Mouse (Mus musculus): ENCODE results near the gene Fbxo40. TPM values are rescaled to one million over a fixed set of nuclear protein-coding genes. Genes with fewer than 3 reads are reported as not detected.

Fbxo40 gene
- polyA plus RNA-seq, 1 experiment from 2014 or later: not detected

DNA sequence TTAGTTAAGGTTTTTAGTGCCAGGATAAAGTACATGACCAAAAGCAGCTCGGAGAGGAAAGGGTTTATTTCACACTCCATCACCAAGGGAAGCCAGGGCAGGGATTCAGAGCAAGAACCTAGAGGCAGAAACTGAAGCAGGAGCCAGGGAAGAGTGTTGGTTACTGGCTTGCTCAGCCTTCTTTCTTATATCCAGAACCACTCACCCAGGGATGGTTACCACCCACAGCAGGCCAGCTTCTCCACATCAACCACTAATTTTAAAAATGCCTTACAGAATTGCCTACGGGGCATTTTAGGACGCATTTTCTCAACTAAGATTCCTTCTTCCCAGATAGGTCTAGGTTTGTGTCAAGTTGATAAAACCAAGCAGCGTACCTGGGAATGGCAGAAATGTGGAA, 26.9 kb downstream of the Fbxo40 start:
- H3K36me3 ChIP-seq (ENCODE audit: control insufficient read depth, insufficient read depth, low read length): no peaks in the 10 kb centered on the region
- H3K9me3 ChIP-seq (ENCODE audit: control insufficient read depth, low read length): no peaks in the 10 kb centered on the region
- no peak overlapping the region for H3K4me2 ChIP-seq (replicated peaks; ENCODE audit: low read depth, low read length)
- no peaks in the 10 kb centered on the region for H3K4me1 ChIP-seq (replicated peaks; ENCODE audit: control insufficient read depth, insufficient read depth, low read length)
- no peak overlapping the region for H3K4me3 ChIP-seq (ENCODE audit: low read depth, low read length)
- WGBS: 89% methylated on average over 4 of the region's 4 CpGs
- H3K27me3 ChIP-seq (ENCODE audit: control insufficient read depth, insufficient read depth, low read length): no peaks in the 10 kb centered on the region
- no peak overlapping the region for H3K9ac ChIP-seq (ENCODE audit: low read depth, low read length)
- H3K27ac ChIP-seq (ENCODE audit: low read depth, low read length): no peak overlapping the region
- ATAC-seq (ENCODE audit: low FRiP score) (no peak), DNase-seq (ENCODE audit: low spot score) (no peak)

DNA sequence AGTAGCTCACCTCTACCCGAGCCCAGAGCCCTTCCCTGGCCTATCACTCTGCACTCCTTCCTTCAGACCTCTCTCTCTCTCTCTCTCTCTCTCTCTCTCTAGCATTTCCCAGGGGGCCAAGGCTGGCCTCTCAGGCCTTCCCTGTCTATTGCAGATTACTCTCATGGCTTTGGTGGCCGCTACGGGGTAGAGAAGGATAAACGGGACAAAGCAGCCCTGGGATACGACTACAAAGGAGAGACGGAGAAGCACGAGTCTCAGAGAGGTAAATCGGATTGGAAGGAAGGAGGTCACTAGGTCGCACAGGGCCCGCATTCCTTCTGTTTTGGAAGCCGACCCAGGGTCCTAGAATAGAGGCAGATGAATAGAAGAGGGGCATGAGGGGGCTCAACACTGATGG, 35.2 kb downstream of the Fbxo40 start:
- Histone ChIP-seq H3K4me2 (replicated peaks; ENCODE audit: low read depth, low read length) (no peak overlapping the region), H3K36me3 (ENCODE audit: control insufficient read depth, insufficient read depth, low read length) (no peaks in the 10 kb centered on the region), H3K4me1 (replicated peaks; ENCODE audit: control insufficient read depth, insufficient read depth, low read length) (no peaks in the 10 kb centered on the region), H3K9me3 (ENCODE audit: control insufficient read depth, low read length) (no peaks in the 10 kb centered on the region), H3K9ac (ENCODE audit: low read depth, low read length) (no peak overlapping the region), H3K4me3 (ENCODE audit: low read depth, low read length) (no peak overlapping the region), H3K27me3 (ENCODE audit: control insufficient read depth, insufficient read depth, low read length) (no peaks in the 10 kb centered on the region), H3K27ac (ENCODE audit: low read depth, low read length) (no peak overlapping the region)
- ATAC-seq (ENCODE audit: low FRiP score): no peak
- 52% methylated on average over 11 of the region's 11 CpGs for WGBS
- DNase-seq (ENCODE audit: low spot score): no peak

DNA sequence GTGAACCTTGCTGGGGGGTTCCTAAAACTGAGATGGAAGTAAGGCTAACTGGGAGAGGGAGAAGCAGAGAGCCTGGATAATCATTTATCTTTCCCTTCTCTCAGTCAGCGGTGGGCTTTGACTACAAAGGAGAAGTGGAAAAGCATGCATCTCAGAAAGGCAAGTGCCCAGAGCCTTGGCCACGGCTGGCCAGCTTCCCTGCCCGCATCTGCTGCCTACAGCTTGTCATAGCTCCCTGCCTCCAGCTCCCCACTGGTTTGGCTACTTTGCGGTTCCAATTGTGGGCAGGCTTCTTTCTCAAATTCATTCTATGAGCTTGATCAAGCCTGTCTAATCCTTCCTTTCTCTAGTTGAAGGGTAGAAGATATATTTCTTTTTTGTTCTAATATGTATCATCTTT, 39.2 kb downstream of the Fbxo40 start:
- WGBS: 35% methylated on average over 4 of the region's 4 CpGs
- Histone ChIP-seq H3K4me1 (replicated peaks; ENCODE audit: control insufficient read depth, insufficient read depth, low read length) (no peaks in the 10 kb centered on the region), H3K27me3 (ENCODE audit: control insufficient read depth, insufficient read depth, low read length) (no peaks in the 10 kb centered on the region), H3K9me3 (ENCODE audit: control insufficient read depth, low read length) (no peaks in the 10 kb centered on the region), H3K4me2 (replicated peaks; ENCODE audit: low read depth, low read length) (no peak overlapping the region), H3K27ac (ENCODE audit: low read depth, low read length) (no peak overlapping the region), H3K4me3 (ENCODE audit: low read depth, low read length) (no peak overlapping the region), H3K9ac (ENCODE audit: low read depth, low read length) (no peak overlapping the region), H3K36me3 (ENCODE audit: control insufficient read depth, insufficient read depth, low read length) (no peaks in the 10 kb centered on the region)
- DNase-seq (ENCODE audit: low spot score): no peak
- no peak for ATAC-seq (ENCODE audit: low FRiP score)

DNA sequence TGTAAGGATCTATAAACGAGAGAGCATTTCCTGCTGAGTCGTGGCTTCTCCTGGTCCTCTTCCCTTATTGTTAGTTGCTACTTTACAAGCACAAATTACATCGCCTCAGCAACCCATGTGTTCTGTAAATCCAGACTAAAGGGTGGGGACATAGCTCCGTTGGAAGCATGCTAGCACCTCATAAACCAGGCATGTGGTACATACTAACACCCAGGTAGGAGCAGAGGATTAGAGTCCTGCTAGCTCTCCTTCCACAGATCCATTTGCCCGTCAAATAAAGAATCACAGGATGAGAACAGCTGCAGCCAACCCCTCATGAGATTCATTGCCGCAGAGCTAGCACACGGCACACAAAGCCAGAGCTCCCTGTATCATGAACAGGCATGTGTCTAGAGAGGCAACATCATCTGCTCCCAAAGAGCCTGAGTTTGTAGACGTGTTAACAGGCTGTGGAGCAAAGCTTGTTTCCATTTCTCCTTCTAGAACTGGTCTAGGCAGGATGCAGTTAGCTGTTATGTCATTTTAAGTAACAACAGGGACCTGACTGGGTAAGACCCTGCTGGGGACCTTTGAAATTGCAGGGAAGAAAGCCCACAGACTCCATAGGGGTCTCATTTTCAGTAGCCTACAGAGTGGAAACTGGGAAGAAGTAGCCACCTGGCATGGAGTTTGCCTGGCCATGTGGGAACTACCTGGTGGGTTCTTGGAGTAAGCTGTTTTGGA, 40.5 kb downstream of the Fbxo40 start:
- no peak for ATAC-seq (ENCODE audit: low FRiP score)
- 74% methylated on average over 8 of the region's 8 CpGs for WGBS
- no peak overlapping the region for H3K27ac ChIP-seq (ENCODE audit: low read depth, low read length)

GRCm38 (mm10) chr16:36947646-36948197, 42.5 kb downstream of the Fbxo40 start:
- whole genome bisulfite sequencing: 71% methylated on average over 4 of the region's 4 CpGs
- H3K4me2 ChIP-seq (replicated peaks; ENCODE audit: low read depth, low read length): no peak overlapping the region
- no peaks in the 10 kb centered on the region for H3K9me3 ChIP-seq (ENCODE audit: control insufficient read depth, low read length)
- no peak overlapping the region for H3K4me3 ChIP-seq (ENCODE audit: low read depth, low read length)
- no peak for ATAC-seq (ENCODE audit: low FRiP score)
- no peak overlapping the region for H3K27ac ChIP-seq (ENCODE audit: low read depth, low read length)
- no peak overlapping the region for H3K9ac ChIP-seq (ENCODE audit: low read depth, low read length)
- H3K36me3 ChIP-seq (ENCODE audit: control insufficient read depth, insufficient read depth, low read length): no peaks in the 10 kb centered on the region
- no peak for DNase-seq (ENCODE audit: low spot score)
- no peaks in the 10 kb centered on the region for H3K27me3 ChIP-seq (ENCODE audit: control insufficient read depth, insufficient read depth, low read length)
- H3K4me1 ChIP-seq (replicated peaks; ENCODE audit: control insufficient read depth, insufficient read depth, low read length): no peaks in the 10 kb centered on the region

More for the DNA sequence above, 40.5 kb downstream of the Fbxo40 start:
- H3K4me3 ChIP-seq (ENCODE audit: low read depth, low read length): no peak overlapping the region
- DNase-seq (ENCODE audit: low spot score): peak; percentile 11
- H3K9me3 ChIP-seq (ENCODE audit: control insufficient read depth, low read length): no peaks in the 10 kb centered on the region
- H3K9ac ChIP-seq (ENCODE audit: low read depth, low read length): no peak overlapping the region
- H3K4me2 ChIP-seq (replicated peaks; ENCODE audit: low read depth, low read length): no peak overlapping the region
- no peaks in the 10 kb centered on the region for H3K4me1 ChIP-seq (replicated peaks; ENCODE audit: control insufficient read depth, insufficient read depth, low read length)
- H3K27me3 ChIP-seq (ENCODE audit: control insufficient read depth, insufficient read depth, low read length): no peaks in the 10 kb centered on the region
- no peaks in the 10 kb centered on the region for H3K36me3 ChIP-seq (ENCODE audit: control insufficient read depth, insufficient read depth, low read length)

- no peak overlapping the region for H3K9ac ChIP-seq (ENCODE audit: low read depth, low read length)
- 87% methylated on average over 8 of the region's 8 CpGs for WGBS
- ATAC-seq (ENCODE audit: low FRiP score): no peak
- DNase-seq (ENCODE audit: low spot score): no peak
- H3K4me3 ChIP-seq (ENCODE audit: low read depth, low read length): no peak overlapping the region
- no peaks in the 10 kb centered on the region for H3K4me1 ChIP-seq (replicated peaks; ENCODE audit: control insufficient read depth, insufficient read depth, low read length)
- no peaks in the 10 kb centered on the region for H3K36me3 ChIP-seq (ENCODE audit: control insufficient read depth, insufficient read depth, low read length)
- no peaks in the 10 kb centered on the region for H3K27me3 ChIP-seq (ENCODE audit: control insufficient read depth, insufficient read depth, low read length)
- no peaks in the 10 kb centered on the region for H3K9me3 ChIP-seq (ENCODE audit: control insufficient read depth, low read length)
- no peak overlapping the region for H3K27ac ChIP-seq (ENCODE audit: low read depth, low read length)
- H3K4me2 ChIP-seq (replicated peaks; ENCODE audit: low read depth, low read length): no peak overlapping the region
Observed at GRCm38 (mm10) chr16:36946459-36947159, 43.7 kb downstream of the Fbxo40 start.

- Histone ChIP-seq H3K4me1 (replicated peaks; ENCODE audit: control insufficient read depth, insufficient read depth, low read length) (no peaks in the 10 kb centered on the region), H3K4me3 (ENCODE audit: low read depth, low read length) (no peak overlapping the region), H3K4me2 (replicated peaks; ENCODE audit: low read depth, low read length) (no peak overlapping the region), H3K27ac (ENCODE audit: low read depth, low read length) (no peak overlapping the region), H3K27me3 (ENCODE audit: control insufficient read depth, insufficient read depth, low read length) (no peaks in the 10 kb centered on the region), H3K36me3 (ENCODE audit: control insufficient read depth, insufficient read depth, low read length) (no peaks in the 10 kb centered on the region), H3K9me3 (ENCODE audit: control insufficient read depth, low read length) (no peaks in the 10 kb centered on the region), H3K9ac (ENCODE audit: low read depth, low read length) (no peak overlapping the region)
- DNase-seq (ENCODE audit: low spot score) (peak; percentile 3), ATAC-seq (ENCODE audit: low FRiP score) (peak; percentile 59)
- WGBS: 32% methylated on average over 12 of the region's 12 CpGs
Observed at GRCm38 (mm10) chr16:36944895-36945424, 45.3 kb downstream of the Fbxo40 start.

- ATAC-seq (ENCODE audit: low FRiP score) (no peak), DNase-seq (ENCODE audit: low spot score) (no peak)
- Histone ChIP-seq H3K36me3 (ENCODE audit: control insufficient read depth, insufficient read depth, low read length) (no peaks in the 10 kb centered on the region), H3K27ac (ENCODE audit: low read depth, low read length) (no peak overlapping the region), H3K4me1 (replicated peaks; ENCODE audit: control insufficient read depth, insufficient read depth, low read length) (no peaks in the 10 kb centered on the region), H3K4me3 (ENCODE audit: low read depth, low read length) (no peak overlapping the region), H3K9ac (ENCODE audit: low read depth, low read length) (no peak overlapping the region), H3K27me3 (ENCODE audit: control insufficient read depth, insufficient read depth, low read length) (no peaks in the 10 kb centered on the region), H3K9me3 (ENCODE audit: control insufficient read depth, low read length) (no peaks in the 10 kb centered on the region), H3K4me2 (replicated peaks; ENCODE audit: low read depth, low read length) (no peak overlapping the region)
- 88% methylated on average over 3 of the region's 3 CpGs for WGBS
Observed at GRCm38 (mm10) chr16:36943591-36943990, 46.7 kb downstream of the Fbxo40 start.
